Mouse (Mus musculus): ENCODE measurements around the gene Pip5k1c.

DNA sequence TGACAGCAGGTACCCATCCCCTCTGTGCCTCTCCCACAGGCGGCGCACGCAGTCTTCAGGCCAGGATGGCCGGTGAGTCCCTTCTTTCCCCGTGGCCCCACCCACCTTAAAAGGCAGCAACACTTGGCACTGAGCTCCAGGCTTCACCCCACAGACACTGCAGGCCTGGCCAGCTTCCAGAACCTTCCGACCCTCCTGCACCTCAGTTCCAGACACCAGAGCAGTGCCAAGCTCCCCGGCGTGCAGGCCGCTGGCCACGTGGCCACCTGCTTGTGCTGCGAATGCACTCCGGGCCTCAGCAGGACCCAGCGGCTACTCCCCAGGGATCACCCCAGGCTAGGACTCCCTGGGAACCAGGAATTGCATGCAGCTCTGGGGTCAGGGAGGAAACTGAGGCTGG, 20.8 kb downstream of the Pip5k1c start:
- TF ChIP-seq POLR2A (IDR thresholded peaks at IDR 0.05; ENCODE audit: insufficient read depth, low read depth, low read length) (no peak), CTCF (IDR thresholded peaks at IDR 0.05; ENCODE audit: insufficient read depth, low read depth, low read length) (no peak)

All from olfactory bulb, adult 2 months (tissue).